Mouse (Mus musculus) heart, adult 9 months (tissue): Measurements from ENCODE around the gene Kbtbd6.

ENCODE experiments used
- DNase-seq, 2 experiments: peaks; one replicate each; pipeline ENCODE4 v3.0.0; 2022; ENCODE audit warnings: low spot score in 2 of 2

Gene Kbtbd6

DNA sequence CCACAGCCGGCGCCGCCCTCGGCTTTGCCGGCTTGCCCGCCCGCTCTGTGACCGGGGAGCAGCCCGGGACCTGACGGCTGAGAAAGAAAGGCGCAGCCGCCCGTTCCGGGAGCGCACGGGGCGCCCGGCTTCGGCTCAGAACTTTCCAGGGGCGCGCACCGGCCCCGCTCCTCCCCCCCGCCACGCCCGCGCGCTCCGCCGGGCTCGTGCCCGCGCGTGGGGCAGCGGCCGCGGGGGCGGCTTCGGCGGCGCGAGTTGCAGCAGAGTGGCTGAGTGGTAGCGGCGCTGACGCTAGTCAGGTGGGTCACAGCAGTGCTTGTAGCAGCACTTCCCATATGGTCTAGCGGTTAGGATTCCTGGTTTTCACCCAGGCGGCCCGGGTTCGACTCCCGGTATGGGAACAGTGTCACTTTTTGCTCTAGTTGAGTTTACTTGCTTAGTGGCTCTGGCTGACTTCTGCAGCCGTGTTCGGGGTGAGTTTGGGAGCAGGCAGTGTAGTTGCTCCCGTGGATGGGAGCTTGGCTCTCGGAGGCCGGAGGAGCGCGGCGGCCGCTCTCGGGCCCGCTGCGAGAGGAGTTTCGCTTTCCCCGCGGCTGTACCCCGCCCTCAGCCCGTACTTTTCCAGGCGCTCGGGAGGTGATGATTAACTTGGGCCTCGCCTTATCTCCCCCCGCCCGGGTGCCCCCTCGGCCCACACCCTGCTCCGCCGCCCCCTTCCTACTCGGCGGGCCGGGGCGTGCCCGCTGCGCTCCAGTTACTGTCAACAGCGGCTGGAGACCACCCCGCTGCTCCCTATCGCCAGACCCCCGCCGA, 29.9 kb downstream of the Kbtbd6 start, which contains the start of gene Wbp4:
Wbp4 (minus strand) TSS at position 182 of the 813 bp plus-strand sequence.
- DNase-seq, result peak; percentile 89 to 92

DNA sequence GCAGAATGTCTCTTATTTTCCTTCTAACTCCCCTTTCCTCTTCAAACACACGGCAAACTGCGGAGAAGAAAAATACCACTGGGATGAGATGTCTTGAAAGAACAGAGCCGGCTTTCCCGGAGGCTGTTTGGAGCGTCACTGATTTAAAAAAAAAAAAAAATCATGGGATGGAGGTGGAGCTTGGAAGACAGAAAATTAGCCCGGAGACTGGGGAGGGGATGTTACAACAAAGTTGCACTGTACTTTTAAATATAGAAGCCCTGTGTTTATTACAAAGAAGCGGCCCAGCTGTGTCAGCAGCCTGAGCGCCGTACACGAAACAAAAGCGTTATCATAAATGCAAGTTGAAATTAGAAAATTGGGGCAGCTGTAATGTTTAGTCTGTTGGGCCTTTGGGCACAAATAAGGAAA, 30.6 kb downstream of the Kbtbd6 start:
- peak; percentile 62 to 65 for DNase-seq

DNA sequence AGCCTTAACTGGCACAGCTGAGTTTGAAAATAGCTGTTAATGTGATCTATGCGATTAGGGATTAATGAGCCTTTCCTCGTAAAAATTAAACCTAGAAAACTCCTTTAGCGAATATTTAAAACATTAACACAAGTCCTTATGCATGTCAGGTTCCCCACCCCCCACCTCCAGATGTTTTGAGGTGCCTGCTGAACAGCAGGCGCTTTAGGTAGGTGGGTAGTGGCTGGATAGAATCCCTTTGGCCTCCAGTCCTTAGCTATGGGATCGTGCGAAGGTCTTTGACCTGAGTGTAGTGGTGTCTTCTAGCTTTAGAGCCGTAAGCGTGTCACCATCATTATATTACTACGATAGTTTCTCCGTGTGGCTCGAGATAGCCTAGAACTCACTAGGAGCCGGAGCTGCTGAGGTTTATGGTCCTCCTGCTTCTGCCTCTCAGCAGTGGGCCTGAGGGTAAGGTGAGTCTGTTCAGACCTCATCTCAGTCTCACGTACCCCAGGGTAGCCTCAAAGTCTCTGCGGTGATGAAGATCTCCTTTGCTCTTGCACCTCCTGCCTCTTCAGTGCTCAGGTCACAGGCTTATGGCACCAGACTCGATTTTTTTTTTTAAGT, 31.2 kb downstream of the Kbtbd6 start:
- peak in 1 of 2 experiments; percentile 15 for DNase-seq

DNA sequence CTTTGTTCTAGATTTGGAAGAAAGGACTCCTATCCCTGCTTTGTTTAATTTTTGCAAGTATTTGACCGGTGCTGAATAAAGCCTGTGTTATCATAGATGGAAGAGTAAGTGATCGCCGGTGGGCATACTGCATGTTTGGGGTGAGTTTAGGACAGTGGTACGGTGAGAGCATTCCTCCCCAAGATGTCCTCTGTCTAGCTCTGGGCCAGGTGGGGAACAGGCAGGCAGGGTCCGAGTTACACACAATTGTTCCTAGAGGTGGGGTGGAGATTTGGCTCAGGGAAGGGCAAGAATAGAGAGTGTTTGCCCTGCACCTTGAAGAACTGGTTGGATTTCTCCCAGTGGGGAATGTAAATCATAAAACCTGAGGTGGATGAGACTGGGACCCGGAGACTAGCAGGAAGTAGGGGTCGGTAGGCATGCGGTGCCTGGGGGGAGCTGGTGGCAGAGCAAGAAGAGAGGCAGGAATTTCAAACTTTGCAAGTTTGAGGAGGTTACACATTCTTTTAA, 32.0 kb downstream of the Kbtbd6 start:
- DNase-seq, result no peak

DNA sequence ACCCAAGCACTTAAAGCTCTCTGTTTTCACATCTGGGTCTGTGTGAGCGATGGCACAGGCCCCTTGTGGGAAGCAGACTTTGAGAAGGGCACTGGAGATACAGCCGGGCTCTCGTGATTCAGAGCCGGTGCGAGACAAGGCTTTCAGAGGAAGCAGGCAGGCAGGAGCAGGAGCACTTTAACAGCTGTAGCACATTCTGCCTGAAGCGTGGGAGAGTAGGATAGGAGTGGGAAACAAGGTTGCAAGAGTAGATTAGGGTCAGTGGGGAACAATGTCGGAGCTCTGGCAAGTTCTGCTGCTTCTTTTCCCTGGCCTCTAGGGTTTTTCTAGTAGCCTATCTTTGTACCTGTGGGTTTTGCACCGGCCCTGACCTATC, 35.0 kb downstream of the Kbtbd6 start:
- DNase-seq, result no peak

DNA sequence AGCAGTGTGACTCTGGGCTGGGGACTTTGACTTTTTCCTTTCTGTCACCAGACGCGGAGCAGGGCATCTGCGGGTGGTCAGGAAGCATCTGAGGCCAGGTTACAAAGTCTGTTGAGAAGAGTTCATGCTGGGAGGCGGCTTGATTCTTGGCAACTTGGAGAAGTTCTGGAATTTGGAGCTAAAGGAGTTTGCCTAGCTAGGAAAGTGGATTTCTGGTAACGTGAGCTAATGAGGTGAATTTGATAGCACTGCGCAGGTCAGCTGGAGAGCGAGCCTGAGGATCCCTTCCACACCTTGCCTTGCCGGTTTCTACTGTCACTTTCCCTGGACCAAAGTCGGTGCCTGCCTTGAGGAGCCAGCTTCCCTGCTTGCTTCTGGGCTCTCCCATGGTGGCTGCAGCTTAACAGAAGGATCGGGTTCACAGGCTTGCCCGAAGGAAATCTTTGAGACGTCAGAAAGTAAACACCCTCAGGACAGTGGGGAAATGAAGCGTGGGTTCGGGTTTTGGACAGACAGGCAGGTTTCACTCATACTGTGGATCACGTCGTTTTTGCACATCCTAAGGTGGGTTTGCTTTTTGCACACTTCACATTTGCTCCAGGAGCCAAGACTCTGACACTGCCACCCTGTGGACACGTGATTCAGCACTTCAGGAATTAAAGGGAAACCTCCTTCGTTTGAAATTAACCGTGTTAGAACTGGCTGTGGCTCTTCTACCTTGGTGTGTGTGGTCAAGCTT, 35.5 kb downstream of the Kbtbd6 start:
- DNase-seq, result peak in 1 of 2 experiments; percentile 52

DNA sequence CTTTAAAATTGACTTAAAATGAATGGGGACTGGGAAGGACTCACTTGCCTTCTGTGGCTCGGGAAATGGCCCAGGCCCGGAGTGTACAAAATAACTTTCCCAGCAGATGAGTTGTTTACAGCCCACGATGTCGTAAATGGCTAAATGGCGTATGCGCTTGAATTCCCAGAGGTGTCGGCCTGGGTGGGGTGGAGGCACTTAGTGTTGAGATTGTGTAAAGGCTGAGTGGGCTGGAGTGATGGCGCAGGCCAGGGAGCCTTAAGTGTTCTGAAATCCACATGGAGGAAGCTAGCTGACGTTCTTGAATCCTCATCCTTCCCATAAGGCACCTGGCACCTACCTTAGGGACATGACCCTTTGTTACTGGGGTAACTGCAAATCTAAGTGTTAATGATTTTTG, 36.9 kb downstream of the Kbtbd6 start:
- DNase-seq, result peak; percentile 73 to 76

DNA sequence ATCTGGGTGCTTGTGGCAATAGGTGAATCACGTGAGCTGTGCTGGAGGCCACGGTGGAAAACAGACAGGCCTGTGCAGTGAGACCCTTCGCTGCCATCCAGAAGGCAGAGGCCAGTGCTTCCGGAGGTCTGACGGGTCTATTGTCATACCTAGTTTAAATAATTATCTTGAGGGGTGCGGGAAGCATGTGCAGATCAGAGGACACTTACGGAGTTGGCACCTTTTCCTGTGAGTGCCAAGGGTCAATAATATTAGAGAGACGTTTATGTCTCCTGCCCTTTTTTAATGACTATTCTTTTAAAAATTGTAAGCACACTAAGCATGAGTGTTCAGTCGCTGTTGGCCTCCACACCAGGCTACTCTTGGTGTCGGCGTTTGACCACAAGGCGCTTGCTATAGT, 37.5 kb downstream of the Kbtbd6 start:
- no peak for DNase-seq

DNA sequence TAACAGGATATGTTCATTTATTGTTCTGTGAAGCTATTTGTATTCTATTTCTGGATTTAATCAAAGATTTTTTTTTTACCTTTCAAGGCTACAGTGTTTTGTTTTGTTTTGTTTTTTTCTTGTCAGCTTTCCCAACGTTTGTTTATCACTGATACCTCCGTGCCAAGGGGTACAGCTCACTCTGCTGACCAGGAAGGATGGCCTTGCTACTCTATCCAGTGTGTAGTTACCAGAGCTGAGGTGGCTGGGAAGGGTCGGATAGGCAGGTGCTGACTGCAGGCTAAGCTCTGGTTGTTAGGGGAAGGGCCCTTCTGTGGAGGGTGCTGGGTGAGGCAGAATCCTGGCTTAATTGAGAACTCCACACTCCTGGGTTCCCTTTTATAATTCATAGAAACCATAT, 38.6 kb downstream of the Kbtbd6 start:
- DNase-seq, result no peak

DNA sequence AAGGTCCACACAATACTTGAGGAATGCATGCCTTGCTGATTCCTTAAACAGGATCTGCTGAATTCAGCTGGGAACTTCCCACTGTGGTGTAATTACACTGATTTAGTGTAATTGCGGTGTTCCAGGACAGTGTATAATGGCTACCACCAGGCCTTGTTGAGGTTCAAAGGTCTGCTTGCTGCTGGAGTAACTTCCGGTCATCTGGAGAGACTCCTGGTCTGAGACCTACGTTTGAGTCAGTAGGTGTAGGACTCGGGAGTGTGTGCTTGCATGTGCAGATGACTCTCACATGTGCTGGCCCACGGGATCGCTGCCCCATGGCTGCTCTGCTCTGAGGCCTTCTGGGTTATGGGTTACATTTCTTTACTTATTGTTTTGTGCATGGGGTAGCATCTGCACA, 42.7 kb downstream of the Kbtbd6 start:
- no peak for DNase-seq

DNA sequence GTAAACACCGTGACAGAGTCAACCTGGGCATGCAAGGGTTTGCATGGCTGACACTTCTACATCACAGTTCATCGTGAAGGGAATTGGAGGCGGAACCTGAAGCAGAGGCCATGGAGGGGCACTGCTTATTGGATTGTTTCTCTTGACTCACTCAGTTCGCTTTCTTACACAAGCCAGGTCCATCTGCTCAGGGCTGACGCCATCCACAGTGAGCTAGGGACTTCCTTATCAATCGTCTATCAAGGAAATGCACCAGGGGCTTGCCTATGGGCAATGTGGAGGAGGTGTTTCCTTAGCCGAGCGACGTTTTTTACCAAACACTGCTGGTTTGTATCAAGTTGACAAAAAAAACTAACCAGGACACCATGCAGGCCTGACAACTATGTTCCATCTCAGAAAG, 47.7 kb downstream of the Kbtbd6 start:
- DNase-seq, result no peak

DNA sequence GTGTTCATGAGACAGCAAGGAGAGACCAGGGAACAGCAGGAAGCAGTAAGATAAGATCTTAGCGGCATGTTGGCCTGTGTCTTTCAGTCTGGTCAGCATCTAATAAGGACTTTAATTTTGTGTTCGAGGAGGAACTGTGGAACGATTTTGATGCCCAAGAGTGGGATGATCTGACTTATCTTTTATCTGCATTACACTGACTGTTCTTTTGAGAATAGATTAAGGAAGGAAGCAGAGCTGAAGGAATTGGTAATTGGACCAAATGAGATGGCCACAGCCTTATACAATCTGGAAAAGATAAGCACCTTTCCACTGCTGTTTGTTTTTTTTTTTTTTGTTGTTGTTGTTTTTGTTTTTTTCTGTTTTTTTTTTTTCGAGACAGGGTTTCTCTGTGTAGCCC, 49.1 kb downstream of the Kbtbd6 start:
- no peak for DNase-seq

DNA sequence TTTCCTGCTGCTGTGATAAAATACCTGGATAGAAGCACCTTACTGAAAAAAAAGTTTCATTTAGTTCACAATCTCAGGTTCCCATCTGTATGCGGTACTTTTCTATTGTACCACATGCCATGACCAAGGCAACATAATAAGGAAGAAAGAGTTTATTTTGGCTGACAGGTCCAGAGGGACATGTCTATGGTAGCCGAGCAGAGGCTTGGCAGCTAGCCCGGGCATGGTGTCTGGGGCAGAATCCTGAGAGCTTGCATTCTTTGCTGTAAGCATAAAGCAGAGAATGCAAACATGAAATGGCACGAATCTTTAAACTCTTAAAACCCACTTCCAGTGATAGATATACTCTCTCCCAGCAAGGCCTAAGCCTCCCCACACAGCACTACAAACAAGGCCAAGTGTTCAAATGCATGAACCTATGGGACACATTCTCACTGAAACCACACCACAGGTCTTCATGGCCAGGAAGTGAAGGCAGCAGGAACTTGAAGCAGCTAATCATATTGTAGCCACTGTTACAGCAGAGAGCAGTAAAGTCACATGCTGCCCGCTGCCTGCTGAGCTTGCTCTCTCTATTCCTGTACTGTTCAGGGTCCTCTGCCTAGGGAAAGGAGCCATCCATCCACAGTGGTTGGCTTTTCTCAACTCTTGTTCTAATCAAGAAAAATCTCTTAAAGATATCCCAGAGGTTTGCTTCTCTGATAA, 51.9 kb downstream of the Kbtbd6 start:
- DNase-seq, result peak in 1 of 2 experiments; percentile 33
